ENCODE assay signal across 8 mouse cellular contexts in genomic region chr13:63564626-63565319, GRCm38 (mm10). TPM values are rescaled to one million over a fixed set of nuclear protein-coding genes. Genes with fewer than 3 reads are reported as not detected.
A peak's percentile ranks its signal among the peaks of the same experiment; 100 is the strongest.
DNase-seq lines count a peak whose midpoint lies in the region; ATAC-seq and TF ChIP-seq lines count a peak whose summit lies in the region.

No protein-coding gene starts in this region.

- peaks cover 49% of the 10 kb centered on the region for H3K4me1 ChIP-seq in embryonic facial prominence, embryonic 15.5 days
- H3K4me1 ChIP-seq in kidney, embryonic 14.5 days (ENCODE audit: control insufficient read depth, insufficient read depth, low read length): peaks cover 27% of the 10 kb centered on the region; the same call in 1 of the 2 replicates
- peaks cover 48% of the 10 kb centered on the region for H3K4me1 ChIP-seq in neural tube, embryonic 15.5 days
- H3K4me1 ChIP-seq in thymus, adult 2 months (replicated peaks; ENCODE audit: control insufficient read depth, insufficient read depth, low read length): peaks cover 12% of the 10 kb centered on the region; the same call in 1 of the 2 replicates

- H3K4me2 ChIP-seq in embryonic facial prominence, embryonic 15.5 days (replicated peaks): peak overlapping the region; percentile 84
- peak overlapping the region; percentile 86 for H3K4me2 ChIP-seq in kidney, embryonic 14.5 days (replicated peaks; ENCODE audit: low read depth, low read length)
- peak overlapping the region; percentile 97 for H3K4me2 ChIP-seq in neural tube, embryonic 15.5 days

- TF ChIP-seq POLR2A in thymus, adult 2 months (IDR thresholded peaks at IDR 0.05; ENCODE audit: control insufficient read depth, extremely low read depth, insufficient read depth, low read length, poor library complexity): no peak

- ATAC-seq in embryonic facial prominence, embryonic 15.5 days (ENCODE audit: insufficient number of reproducible peaks, low FRiP score, low TSS enrichment, low read depth): no peak
- peak; percentile 11; the same call in 1 of the 2 replicates for ATAC-seq in kidney, embryonic 14.5 days (ENCODE audit: low FRiP score, low TSS enrichment)
- no peak for ATAC-seq in neural tube, embryonic 15.5 days (ENCODE audit: low FRiP score)

- no peak for TF ChIP-seq CTCF in thymus, adult 2 months (IDR thresholded peaks at IDR 0.05; ENCODE audit: borderline replicate concordance, control insufficient read depth, extremely low read depth, insufficient read depth, low read length, poor library complexity)

- 0% methylated on average over 36 of the region's 36 CpGs for WGBS in embryonic facial prominence, embryonic 15.5 days
- whole genome bisulfite sequencing in kidney, embryonic 14.5 days: under 1% methylated on average over 36 of the region's 36 CpGs
- under 1% methylated on average over 36 of the region's 36 CpGs for WGBS in neural tube, embryonic 15.5 days
- under 1% methylated on average over 36 of the region's 36 CpGs for WGBS in thymus, adult 2 months

- no peaks in the 10 kb centered on the region for H3K27me3 ChIP-seq in embryonic facial prominence, embryonic 15.5 days
- 0 out of 2 replicates have a peak, but pooled peaks cover 1% of the 10 kb centered on the region for H3K27me3 ChIP-seq in kidney, embryonic 14.5 days (ENCODE audit: control insufficient read depth, insufficient read depth, low read length)
- 0 out of 2 replicates have a peak, but pooled peaks cover 5% of the 10 kb centered on the region for H3K27me3 ChIP-seq in neural tube, embryonic 15.5 days (replicated peaks)
- H3K27me3 ChIP-seq in thymus, adult 2 months (ENCODE audit: control insufficient read depth, insufficient read depth, low read length): no peaks in the 10 kb centered on the region

- peak overlapping the region; percentile 83 for H3K4me3 ChIP-seq in embryonic facial prominence, embryonic 15.5 days (replicated peaks)
- H3K4me3 ChIP-seq in kidney, embryonic 14.5 days (ENCODE audit: low read length): peak overlapping the region; percentile 83
- peak overlapping the region; percentile 76 for H3K4me3 ChIP-seq in neural tube, embryonic 15.5 days (replicated peaks)
- H3K4me3 ChIP-seq in thymus, adult 2 months (ENCODE audit: control insufficient read depth, insufficient read depth, low read length): peak overlapping the region; percentile 83

- peak overlapping the region; percentile 97 for H3K27ac ChIP-seq in embryonic facial prominence, embryonic 15.5 days (replicated peaks)
- peak overlapping the region; percentile 100 for H3K27ac ChIP-seq in kidney, embryonic 14.5 days (ENCODE audit: low read depth, low read length)
- peak overlapping the region; percentile 94 for H3K27ac ChIP-seq in neural tube, embryonic 15.5 days (replicated peaks)
- H3K27ac ChIP-seq in thymus, adult 2 months (ENCODE audit: control insufficient read depth, insufficient read depth, low read length): peak overlapping the region; percentile 80

- DNase-seq in CD4-positive, CD25-positive, alpha-beta regulatory T cell, adult 2 months (ENCODE audit: low read depth, low spot score): peak; percentile 78
- peak; percentile 31 to 64 for DNase-seq in adrenal gland, postnatal 4 days (ENCODE audit: low spot score in 2 of 2)
- DNase-seq in heart, adult 9 months (ENCODE audit: low spot score in 2 of 2): peak; percentile 84 to 85
- DNase-seq in lung, adult 18-20 months: peak; percentile 87 to 88
- peak; percentile 65 for DNase-seq in thymus, adult 2 months

- H3K9me3 ChIP-seq in embryonic facial prominence, embryonic 15.5 days (replicated peaks): no peaks in the 10 kb centered on the region
- H3K9me3 ChIP-seq in kidney, embryonic 14.5 days (ENCODE audit: control insufficient read depth, low read length): no peaks in the 10 kb centered on the region
- no peaks in the 10 kb centered on the region for H3K9me3 ChIP-seq in neural tube, embryonic 15.5 days (replicated peaks)

- peak overlapping the region; percentile 95 for H3K9ac ChIP-seq in embryonic facial prominence, embryonic 15.5 days
- H3K9ac ChIP-seq in kidney, embryonic 14.5 days (ENCODE audit: low read depth, low read length): peak overlapping the region; percentile 99
- H3K9ac ChIP-seq in neural tube, embryonic 15.5 days (replicated peaks): peak overlapping the region; percentile 83

- peaks cover 6% of the 10 kb centered on the region for H3K36me3 ChIP-seq in embryonic facial prominence, embryonic 15.5 days
- peaks cover 12% of the 10 kb centered on the region for H3K36me3 ChIP-seq in kidney, embryonic 14.5 days (ENCODE audit: control insufficient read depth, insufficient read depth, low read length)
- no peaks in the 10 kb centered on the region for H3K36me3 ChIP-seq in neural tube, embryonic 15.5 days
- H3K36me3 ChIP-seq in thymus, adult 2 months (ENCODE audit: control insufficient read depth, insufficient read depth, low read length): no peaks in the 10 kb centered on the region

RNA-seq across cellular contexts. Expression of gene Ptch1, which starts 8.6 kb away (rescaled TPM):
- 10 to 100 TPM; 80.5 to 82.9 TPM for total RNA-seq in adrenal gland, postnatal 4 days (2021)
- 21.9 and 25.9 TPM in 2 replicates for polyA plus RNA-seq in embryonic facial prominence, embryonic 15.5 days (2015; fragmentation: Nextera tagmentation; extraction: Ambion mirVana)
- 17.9 and 28.2 TPM in 2 replicates for polyA plus RNA-seq in kidney, embryonic 14.5 days (2014; fragmentation: Nextera tagmentation; extraction: Ambion mirVana)
- polyA plus RNA-seq in neural tube, embryonic 15.5 days (2015; fragmentation: Nextera tagmentation; extraction: Ambion mirVana): 16.9 and 17.5 TPM in 2 replicates
- 27.2 and 30.2 TPM in 2 replicates for polyA plus RNA-seq in thymus, adult 2 months (2012; rRNA removed)
